Mouse (Mus musculus) testis, adult 2 months (tissue): ENCODE data around the gene Slc36a3. TPM values are rescaled to one million over a fixed set of nuclear protein-coding genes. Genes with fewer than 3 reads are reported as not detected.
A peak's percentile ranks its signal among the peaks of the same experiment; 100 is the strongest.

Experiments
- H3K27ac ChIP-seq: fragments of 200-500 bp; 2 replicates; pipeline ENCODE4 v1.5.1; 2012; ENCODE audit warnings: low read depth, low read length; ENCODE audit not compliant: control insufficient read depth, insufficient read depth
- H3K27me3 ChIP-seq: fragments of 200-500 bp; 2 replicates; pipeline ENCODE4 v1.6.1; 2012; ENCODE audit warnings: mild to moderate bottlenecking, low read length, moderate library complexity; ENCODE audit not compliant: control insufficient read depth, insufficient read depth
- H3K36me3 ChIP-seq: fragments of 200-500 bp; 2 replicates; pipeline ENCODE4 v1.6.1; 2012; ENCODE audit warnings: mild to moderate bottlenecking, low read length; ENCODE audit not compliant: control insufficient read depth, insufficient read depth
- H3K4me1 ChIP-seq: fragments of 200-500 bp; 2 replicates; pipeline ENCODE4 v1.6.1; 2012; ENCODE audit warnings: low read length; ENCODE audit not compliant: control insufficient read depth, insufficient read depth
- H3K4me3 ChIP-seq: fragments of 200-500 bp; 2 replicates; pipeline ENCODE4 v1.5.1; 2012; ENCODE audit warnings: low read depth, mild to moderate bottlenecking, low read length, moderate library complexity, mixed read lengths; ENCODE audit not compliant: control insufficient read depth
- CTCF ChIP-seq: fragments of 200-500 bp; IDR thresholded peaks from 2 replicates; pipeline ENCODE4 v1.5.1; 2012; ENCODE audit warnings: low read depth, mild to moderate bottlenecking, inconsistent platforms, low read length, moderate library complexity; ENCODE audit not compliant: control insufficient read depth, insufficient read depth, insufficient replicate concordance
- POLR2A ChIP-seq: fragments of 200-500 bp; IDR thresholded peaks from 2 replicates; pipeline ENCODE4 v1.6.1; 2012; ENCODE audit warnings: low read depth, mild to moderate bottlenecking, inconsistent platforms, low read length, moderate library complexity; ENCODE audit not compliant: control insufficient read depth
- polyA plus RNA-seq: library from polyadenylated mRNA; depleted of rRNA; stranded (reverse); fragments of >200 nt; gene quantifications from 2 replicates; pipeline ENCODE4 v1.2.3, GENCODE M21; 2012; rRNA removed

Gene Slc36a3
- 87.6 and 103 TPM in 2 replicates for polyA plus RNA-seq

DNA sequence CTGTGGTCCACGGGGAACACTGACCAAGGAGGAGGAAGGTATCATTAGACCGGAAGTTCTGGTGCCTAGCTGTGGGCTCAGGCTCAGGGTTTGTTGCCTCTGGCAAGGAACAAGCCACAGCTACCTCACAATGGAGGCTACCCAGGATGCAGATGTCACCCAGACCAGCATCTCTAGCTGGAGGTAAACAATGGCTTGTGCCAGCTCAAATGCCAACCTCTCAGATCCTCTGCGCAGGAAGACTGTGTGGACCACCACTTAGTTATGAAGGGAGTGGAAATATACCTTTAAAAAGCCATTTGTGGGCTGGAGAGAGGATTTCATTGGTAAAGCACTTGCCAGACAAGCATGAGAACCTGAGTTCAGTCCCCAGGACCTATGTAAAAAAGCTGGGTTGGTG is at the start of gene Slc36a3:
Slc36a3 (minus strand) TSS at position 101 of the 400 bp plus-strand sequence.
- peak within 1 kb of the TSS; percentile 54 for H3K27ac ChIP-seq
- no peak for TF ChIP-seq CTCF
- peak; percentile 60; the same call in 1 of the 2 replicates for TF ChIP-seq POLR2A
- H3K4me1 ChIP-seq = peaks cover 2% of the 10 kb centered on the region; the same call in 1 of the 2 replicates
- H3K27me3 ChIP-seq = no peaks in the 10 kb centered on the region
- H3K36me3 ChIP-seq = no peaks in the 10 kb centered on the region
- H3K4me3 ChIP-seq = peak within 1 kb of the TSS; percentile 86

DNA sequence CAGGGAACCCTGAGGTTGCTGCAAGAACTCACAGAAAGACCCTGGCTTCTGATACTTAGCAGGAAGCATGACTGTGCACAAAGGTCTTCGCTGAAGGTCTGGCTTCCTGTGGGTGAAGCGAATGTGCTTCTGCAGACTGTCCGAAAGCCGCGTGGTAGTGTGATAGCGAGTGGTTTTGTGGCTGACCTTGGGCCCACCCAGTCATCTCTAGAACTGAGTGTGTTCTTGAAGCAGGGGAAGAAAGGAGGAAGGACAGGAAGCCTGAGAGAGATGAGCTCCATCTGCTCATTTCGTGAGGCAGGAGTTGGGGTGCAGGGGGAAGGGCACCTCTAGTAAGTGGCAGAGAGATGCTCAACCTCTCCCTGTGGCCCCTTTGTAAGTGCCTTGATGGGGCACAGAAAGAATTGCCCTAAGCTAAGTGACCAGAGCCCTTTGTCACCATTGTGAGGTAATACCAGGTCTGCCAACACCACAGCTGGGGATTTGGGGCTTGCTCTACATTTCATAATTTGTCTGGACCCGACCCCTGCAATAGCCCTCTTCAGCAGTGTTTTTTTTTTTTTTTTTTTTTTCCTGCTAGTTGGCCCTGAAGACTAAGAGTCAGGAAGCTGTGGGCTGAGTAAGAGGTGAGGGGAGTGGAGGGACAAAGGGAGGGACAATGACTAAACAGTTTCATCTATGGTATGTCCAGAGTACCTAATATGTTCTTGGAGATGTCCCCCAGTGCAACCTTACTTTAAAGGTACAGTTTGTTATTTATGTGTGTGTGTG is 46.4 kb upstream of the Slc36a3 start:
- H3K27ac ChIP-seq = no peak overlapping the region
- peak overlapping the region; percentile 59 for H3K4me3 ChIP-seq

DNA sequence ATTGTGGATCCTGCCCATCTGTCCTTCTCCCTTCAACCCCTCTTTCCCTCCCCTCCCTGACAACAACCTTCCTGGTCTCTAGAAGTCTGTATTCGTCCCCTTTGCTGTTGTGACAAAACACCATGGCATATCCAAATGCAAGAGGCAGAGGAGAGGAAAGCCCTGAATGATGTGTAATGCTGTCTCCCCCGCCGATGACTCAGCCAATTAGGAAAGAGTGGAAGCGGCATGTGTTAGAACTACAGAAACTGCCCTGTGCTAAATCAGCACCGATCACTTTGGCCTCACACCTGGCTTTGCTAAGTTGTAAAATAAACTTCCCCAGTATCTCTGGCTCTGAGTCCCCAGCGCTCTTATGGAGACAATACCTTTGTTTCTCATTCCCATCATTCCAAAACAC is 45.6 kb upstream of the Slc36a3 start:
- Histone ChIP-seq H3K27ac (no peak overlapping the region), H3K4me3 (peak overlapping the region; percentile 59), H3K27me3 (no peaks in the 10 kb centered on the region), H3K36me3 (no peaks in the 10 kb centered on the region), H3K4me1 (no peaks in the 10 kb centered on the region)
- no peak for TF ChIP-seq CTCF
- TF ChIP-seq POLR2A = no peak

More for the DNA sequence above, 46.4 kb upstream of the Slc36a3 start:
- Histone ChIP-seq H3K36me3 (no peaks in the 10 kb centered on the region), H3K27me3 (no peaks in the 10 kb centered on the region), H3K4me1 (no peaks in the 10 kb centered on the region)
- no peak; the same call in 1 of the 2 replicates for TF ChIP-seq POLR2A
- TF ChIP-seq CTCF = no peak

DNA sequence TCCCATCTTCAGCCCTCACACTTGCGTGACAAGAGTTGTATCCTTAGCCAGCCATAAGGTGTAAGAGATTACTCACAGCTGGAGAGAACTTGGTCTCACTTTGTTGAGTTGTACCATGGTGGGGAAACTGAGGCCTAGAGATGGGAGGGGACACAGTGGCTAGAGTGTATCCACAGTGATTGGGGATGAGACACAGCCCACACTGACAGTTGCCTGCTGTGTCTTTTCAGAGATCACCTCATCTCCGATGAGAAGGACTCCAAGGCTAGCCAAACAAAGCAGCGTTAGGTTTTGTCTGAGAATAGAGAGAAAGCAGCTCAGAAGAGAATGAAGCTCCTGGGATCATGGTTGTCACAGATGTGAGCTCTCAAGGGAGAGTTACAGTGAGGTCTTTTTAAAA is 38.7 kb upstream of the Slc36a3 start:
- H3K27ac ChIP-seq = no peak overlapping the region
- peaks cover 2% of the 10 kb centered on the region; the same call in 1 of the 2 replicates for H3K4me1 ChIP-seq
- H3K36me3 ChIP-seq = no peaks in the 10 kb centered on the region
- no peak for TF ChIP-seq CTCF
- TF ChIP-seq POLR2A = no peak
- H3K27me3 ChIP-seq = no peaks in the 10 kb centered on the region
- H3K4me3 ChIP-seq = no peak overlapping the region

DNA sequence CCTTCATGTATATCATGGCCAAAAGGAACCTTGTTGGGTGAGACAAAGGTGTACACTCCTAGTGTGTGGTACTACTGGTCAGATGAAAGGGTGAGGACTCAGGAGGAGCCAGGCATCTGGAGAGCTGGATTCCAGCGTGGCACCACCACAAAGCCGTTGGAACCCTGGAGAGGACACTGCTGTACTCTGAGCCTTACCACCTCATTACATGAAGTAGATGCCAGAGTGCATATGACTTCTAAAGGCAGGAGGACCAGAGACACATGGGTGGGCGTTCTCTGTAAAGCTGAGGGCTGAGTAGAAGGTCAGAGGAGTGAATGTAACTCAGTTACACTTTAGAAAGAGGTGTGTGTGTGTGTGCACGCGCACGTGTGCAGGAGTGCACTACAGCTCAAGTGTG is 36.3 kb upstream of the Slc36a3 start:
- TF ChIP-seq CTCF (no peak), POLR2A (no peak)
- H3K4me3 ChIP-seq = no peak overlapping the region
- peaks cover 2% of the 10 kb centered on the region; the same call in 1 of the 2 replicates for H3K4me1 ChIP-seq
- no peak overlapping the region for H3K27ac ChIP-seq
- no peaks in the 10 kb centered on the region for H3K27me3 ChIP-seq
- no peaks in the 10 kb centered on the region for H3K36me3 ChIP-seq

DNA sequence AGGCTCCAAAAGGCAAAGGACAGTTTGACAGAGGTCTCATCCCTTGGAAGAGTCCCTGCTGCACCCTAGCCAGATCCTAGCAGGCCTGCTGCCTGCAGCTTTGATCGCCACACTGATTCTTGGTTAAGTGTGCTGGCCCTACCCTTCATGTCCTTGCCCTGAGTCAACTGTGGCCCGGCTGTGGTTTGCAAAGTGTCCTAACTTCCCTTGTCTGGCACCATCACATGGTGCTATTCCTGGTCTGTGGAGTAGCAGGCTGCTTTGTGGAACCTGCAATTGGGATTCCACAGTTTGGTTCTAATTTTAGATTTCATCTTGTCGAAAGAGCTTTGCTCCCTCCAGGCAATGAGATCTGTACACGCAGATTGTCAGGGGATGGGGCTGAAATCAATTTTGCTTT is 35.8 kb upstream of the Slc36a3 start:
- Histone ChIP-seq H3K4me1 (peaks cover 2% of the 10 kb centered on the region; the same call in 1 of the 2 replicates), H3K36me3 (no peaks in the 10 kb centered on the region)
- no peak for TF ChIP-seq POLR2A
- TF ChIP-seq CTCF = no peak

DNA sequence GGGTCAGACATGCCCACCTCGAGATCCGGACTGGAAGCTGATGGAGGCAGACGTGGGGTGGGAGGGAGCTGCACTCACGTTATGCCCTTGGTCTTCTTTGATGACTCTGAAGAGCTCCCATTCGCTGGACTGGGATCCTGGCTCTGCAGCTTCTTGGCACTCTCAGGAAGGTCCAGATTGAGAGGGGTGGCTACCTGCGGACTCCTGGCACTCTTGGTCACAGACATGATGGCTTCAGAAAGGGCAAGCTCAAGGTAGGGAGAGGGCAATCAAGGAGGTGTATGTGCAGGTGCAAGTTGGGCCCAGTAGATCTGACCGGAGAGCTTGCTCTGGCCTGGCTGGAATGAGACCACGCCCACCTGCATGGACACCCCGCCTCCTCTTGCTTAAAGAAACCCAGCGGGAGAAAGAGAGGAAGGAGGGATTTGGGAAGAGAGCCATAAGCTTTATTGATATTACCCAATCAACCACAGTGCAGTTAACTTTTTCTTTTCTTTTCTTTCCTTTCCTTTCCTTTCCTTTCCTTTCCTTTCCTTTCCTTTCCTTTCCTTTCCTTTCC is 33.3 kb upstream of the Slc36a3 start, which contains the start of gene Slc36a2:
Slc36a2 (minus strand) TSS at position 345 of the 559 bp plus-strand sequence.
- Histone ChIP-seq H3K27me3 (no peaks in the 10 kb centered on the region), H3K27ac (no peak within 1 kb of the TSS), H3K36me3 (no peaks in the 10 kb centered on the region), H3K4me1 (peaks cover 2% of the 10 kb centered on the region; the same call in 1 of the 2 replicates), H3K4me3 (no peak within 1 kb of the TSS)
- TF ChIP-seq POLR2A = no peak
- no peak for TF ChIP-seq CTCF

More for the DNA sequence above, 35.8 kb upstream of the Slc36a3 start:
- Histone ChIP-seq H3K4me3 (no peak overlapping the region), H3K27me3 (no peaks in the 10 kb centered on the region), H3K27ac (no peak overlapping the region)
